Mouse (Mus musculus) hindbrain, embryonic 15.5 days (tissue): ENCODE measurements at regions not wholly inside any gene's neighbourhood (a gene's known extent, or its start where the extent isn't known, plus 50 kb on each side); places are given as distances from the start of the nearest gene placed in this dataset.

Source experiments
- ATAC-seq: fragments of 200-750 bp; cut with Nextera tagmentation; 2 replicates; pipeline ENCODE4 v1.8.0; 2017; ENCODE audit warnings: low read depth, moderate number of reproducible peaks, moderate TSS enrichment; ENCODE audit not compliant: low FRiP score
- H3K27ac ChIP-seq: fragments of 300-500 bp; sonication (generic); replicated peaks from 2 replicates; pipeline ENCODE4 v1.5.1; 2015; ENCODE audit warnings: mild to moderate bottlenecking, inconsistent platforms
- H3K27me3 ChIP-seq: fragments of 300-500 bp; sonication (generic); 2 replicates; pipeline ENCODE4 v1.6.1; 2015; ENCODE audit warnings: control low read depth, inconsistent platforms
- H3K36me3 ChIP-seq: fragments of 300-500 bp; sonication (generic); 2 replicates; pipeline ENCODE4 v1.6.1; 2015; ENCODE audit warnings: control low read depth, inconsistent platforms
- H3K4me1 ChIP-seq: fragments of 300-500 bp; sonication (generic); replicated peaks from 2 replicates; pipeline ENCODE4 v1.6.1; 2015; ENCODE audit warnings: control low read depth, inconsistent platforms
- H3K4me2 ChIP-seq: fragments of 300-500 bp; sonication (generic); 2 replicates; pipeline ENCODE4 v1.6.1; 2015; ENCODE audit warnings: moderate library complexity, mild to moderate bottlenecking, inconsistent platforms
- H3K4me3 ChIP-seq: fragments of 300-500 bp; sonication (generic); 2 replicates; pipeline ENCODE4 v1.5.1; 2015; ENCODE audit warnings: mild to moderate bottlenecking, inconsistent platforms
- H3K9ac ChIP-seq: fragments of 300-500 bp; sonication (generic); 2 replicates; pipeline ENCODE4 v1.6.1; 2015; ENCODE audit warnings: inconsistent platforms
- H3K9me3 ChIP-seq: fragments of 300-500 bp; sonication (generic); 2 replicates; pipeline ENCODE4 v1.6.1; 2016; ENCODE audit warnings: control low read depth, inconsistent platforms
- WGBS: fragments of 180-500 bp; shearing (Covaris S2); methylation state at CpG from one replicate; pipeline ENCODE4 v1.1.7; 2015; 5-methylcytosine and 5-hydroxymethylcytosine counted together

DNA sequence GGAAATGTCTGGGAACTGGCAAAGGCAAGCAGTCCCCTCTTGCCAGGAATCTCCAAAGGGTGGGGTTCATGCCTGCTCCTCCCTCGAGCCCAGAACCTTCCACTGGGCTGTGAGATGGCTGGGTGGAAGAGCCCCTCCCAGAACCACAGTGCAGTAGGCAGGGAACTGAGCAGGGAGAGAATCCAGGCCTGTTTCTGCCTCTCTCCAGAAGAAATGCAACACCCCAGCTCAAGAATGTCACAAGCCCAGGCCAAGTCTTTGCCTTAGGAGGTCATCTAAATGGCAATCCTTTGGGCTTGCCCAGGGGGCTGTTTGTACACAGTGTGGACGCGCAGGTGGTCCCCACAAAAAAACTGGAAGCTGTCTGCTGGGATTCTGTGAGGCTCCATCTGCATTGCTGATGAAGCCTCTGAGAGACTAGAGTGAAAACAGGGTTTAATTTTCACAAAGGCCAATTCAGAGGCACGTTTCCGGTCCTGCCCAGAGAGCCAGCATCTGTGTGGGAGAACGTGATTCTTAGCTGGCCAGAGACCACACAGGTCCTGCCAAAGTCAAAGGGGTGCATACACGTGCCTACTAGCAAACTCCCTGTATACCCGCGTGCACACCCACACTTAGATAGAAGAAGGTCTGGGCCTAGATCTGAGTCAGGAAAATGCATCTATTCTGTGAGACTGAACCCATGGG lies 129.0 kb downstream of the Hmg20a start:
- H3K4me3 ChIP-seq: no peak overlapping the region
- H3K4me2 ChIP-seq: no peak overlapping the region
- H3K27ac ChIP-seq: 0 out of 2 replicates have a peak overlapping the region, but pooled peaks have one; percentile 26
- no peak overlapping the region for H3K9ac ChIP-seq
- H3K27me3 ChIP-seq: no peaks in the 10 kb centered on the region
- H3K9me3 ChIP-seq: no peaks in the 10 kb centered on the region
- WGBS: 42% methylated on average over 9 of the region's 9 CpGs
- no peak for ATAC-seq
- peaks cover 14% of the 10 kb centered on the region for H3K4me1 ChIP-seq
- no peaks in the 10 kb centered on the region for H3K36me3 ChIP-seq

DNA sequence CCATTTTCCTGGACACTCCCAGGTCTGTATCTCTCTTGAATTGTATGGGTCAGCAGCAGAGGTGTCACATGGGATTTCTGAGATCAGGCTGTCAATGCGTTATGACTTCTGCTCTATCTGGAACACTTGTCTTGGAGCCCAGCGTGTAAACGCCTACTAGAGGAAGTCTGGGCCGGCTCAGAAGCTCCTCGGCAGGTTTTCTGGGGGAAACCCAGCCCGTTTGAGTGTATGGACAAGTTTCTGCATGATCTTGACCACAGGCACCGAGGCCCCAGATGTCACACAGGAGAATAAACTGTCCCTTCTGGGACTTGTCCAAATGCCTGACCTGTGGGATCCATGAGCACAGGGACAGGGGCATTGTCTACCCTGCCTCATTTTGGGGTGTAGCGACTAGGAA lies 131.4 kb downstream of the Hmg20a start:
- Histone ChIP-seq H3K9me3 (no peaks in the 10 kb centered on the region), H3K36me3 (no peaks in the 10 kb centered on the region), H3K27me3 (no peaks in the 10 kb centered on the region), H3K4me2 (no peak overlapping the region), H3K4me3 (no peak overlapping the region), H3K4me1 (peaks cover 32% of the 10 kb centered on the region), H3K9ac (no peak overlapping the region), H3K27ac (no peak overlapping the region)
- ATAC-seq: no peak
- WGBS: 82% methylated on average over 8 of the region's 8 CpGs

DNA sequence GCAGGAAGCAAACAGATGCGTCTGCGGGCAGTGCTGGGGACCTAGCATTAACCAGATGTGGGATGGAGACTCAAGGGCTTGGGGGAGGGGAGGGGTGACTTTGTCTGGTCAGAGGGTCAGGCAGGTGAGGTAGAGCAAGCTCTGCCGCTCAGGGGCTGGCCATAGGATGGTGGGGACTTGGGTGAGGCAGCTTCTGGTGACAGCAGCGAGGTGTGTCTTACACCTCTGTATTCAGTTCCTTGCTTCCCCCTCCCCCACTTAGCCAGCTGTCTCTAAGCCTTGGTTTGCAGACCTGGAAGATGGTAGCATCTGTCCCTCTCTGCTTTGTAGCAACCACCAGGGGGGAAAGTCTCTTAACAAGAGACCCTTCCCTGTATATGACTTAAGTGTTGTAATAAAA lies 131.8 kb downstream of the Hmg20a start:
- H3K4me1 ChIP-seq: peaks cover 32% of the 10 kb centered on the region
- no peaks in the 10 kb centered on the region for H3K27me3 ChIP-seq
- H3K4me3 ChIP-seq: no peak overlapping the region
- no peak overlapping the region for H3K9ac ChIP-seq
- H3K4me2 ChIP-seq: no peak overlapping the region
- no peaks in the 10 kb centered on the region for H3K9me3 ChIP-seq
- H3K36me3 ChIP-seq: no peaks in the 10 kb centered on the region
- ATAC-seq: no peak
- H3K27ac ChIP-seq: no peak overlapping the region
- 57% methylated on average over 4 of the region's 4 CpGs for WGBS

DNA sequence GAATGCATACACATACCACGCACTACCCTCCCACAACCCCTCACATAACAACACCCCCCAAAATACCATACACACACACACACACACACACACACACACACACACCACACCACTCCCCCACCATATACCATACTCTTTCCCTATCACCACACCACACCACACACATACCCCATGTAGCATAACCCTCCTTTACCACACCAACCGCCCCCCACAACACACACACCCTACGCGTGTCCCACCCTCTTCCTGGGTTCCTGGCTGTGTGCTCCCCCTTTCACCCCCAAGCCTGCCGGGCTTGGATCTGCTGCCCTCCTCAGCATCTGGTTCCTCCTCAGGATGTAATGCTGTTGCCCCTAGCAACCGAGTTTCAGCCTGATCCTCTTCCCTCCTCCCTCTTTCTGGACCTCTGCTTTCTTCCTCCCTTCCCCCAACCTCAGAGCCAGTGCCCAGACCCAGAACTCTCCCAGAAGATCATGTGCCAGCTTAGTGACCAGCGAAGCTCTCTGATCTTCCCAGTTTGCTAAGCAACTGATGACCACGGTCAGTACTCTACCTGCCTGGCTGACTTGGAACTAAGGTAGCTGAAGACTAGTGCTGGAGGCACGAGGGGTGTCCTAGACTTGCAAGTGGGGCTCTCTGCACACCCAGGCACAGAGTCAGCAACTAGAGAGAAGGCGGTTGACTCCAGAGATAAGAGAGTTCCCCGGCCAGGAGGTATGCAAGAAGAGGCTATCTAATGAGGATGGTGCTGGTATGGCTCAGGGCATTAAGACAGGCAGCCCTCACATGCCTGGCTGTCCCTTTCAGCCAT lies 133.2 kb downstream of the Hmg20a start:
- Histone ChIP-seq H3K27ac (peak overlapping the region; percentile 65), H3K36me3 (no peaks in the 10 kb centered on the region), H3K4me3 (no peak overlapping the region), H3K9me3 (no peaks in the 10 kb centered on the region), H3K27me3 (no peaks in the 10 kb centered on the region), H3K4me1 (peaks cover 32% of the 10 kb centered on the region), H3K4me2 (0 out of 2 replicates have a peak overlapping the region, but pooled peaks have one; percentile 11), H3K9ac (no peak overlapping the region)
- WGBS: 49% methylated on average over 11 of the region's 11 CpGs
- ATAC-seq: peak; percentile 57

DNA sequence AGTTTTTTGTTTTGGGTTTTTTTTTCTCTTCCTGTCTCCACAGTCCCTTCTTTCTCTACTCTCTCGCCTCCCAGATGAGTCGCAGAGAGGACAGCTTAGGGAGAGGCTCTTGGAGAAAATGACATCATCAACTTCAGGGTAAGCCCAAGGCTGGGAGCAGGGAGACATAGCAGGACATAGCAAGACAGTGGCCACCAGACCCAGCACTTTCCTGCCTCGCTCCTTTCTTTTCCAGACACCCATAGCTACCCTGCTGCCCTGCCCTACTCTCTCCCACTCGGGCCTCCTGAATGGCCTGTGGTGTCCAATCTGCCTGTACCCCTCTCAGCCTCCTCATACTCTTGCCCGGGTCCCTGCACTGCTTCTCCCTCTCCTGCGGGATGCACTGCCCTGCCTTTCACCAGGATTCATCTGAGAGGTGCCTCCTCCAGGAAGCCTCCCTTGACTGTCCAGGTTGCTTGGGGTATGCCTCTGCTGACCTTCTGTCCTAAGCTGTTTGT lies 133.8 kb downstream of the Hmg20a start:
- WGBS: 68% methylated on average over 6 of the region's 6 CpGs
- H3K4me1 ChIP-seq: peaks cover 36% of the 10 kb centered on the region
- H3K9me3 ChIP-seq: no peaks in the 10 kb centered on the region
- no peak for ATAC-seq
- no peak overlapping the region for H3K4me2 ChIP-seq
- no peaks in the 10 kb centered on the region for H3K36me3 ChIP-seq
- no peaks in the 10 kb centered on the region for H3K27me3 ChIP-seq
- no peak overlapping the region for H3K4me3 ChIP-seq
- H3K9ac ChIP-seq: no peak overlapping the region
- H3K27ac ChIP-seq: peak overlapping the region; percentile 65; the same call in 1 of the 2 replicates

DNA sequence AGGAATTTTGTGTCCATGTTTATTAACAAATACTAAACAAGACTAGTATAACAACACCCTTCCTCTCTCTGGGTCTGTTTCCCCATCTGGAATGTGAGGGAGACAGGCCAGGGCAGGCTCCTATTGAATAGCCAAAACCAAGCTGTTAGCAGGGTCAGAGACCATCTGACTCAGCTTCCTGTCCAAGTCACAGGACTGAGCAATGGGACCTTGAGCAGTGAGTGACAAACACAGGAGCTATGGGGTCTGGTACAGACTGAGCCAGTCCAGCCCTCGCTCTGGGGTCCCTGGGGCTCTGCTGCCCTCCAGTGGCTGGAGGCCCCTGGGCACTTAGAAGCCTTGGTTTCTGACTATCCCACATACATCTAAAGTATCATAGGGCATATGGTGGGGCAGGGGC lies 134.4 kb downstream of the Hmg20a start:
- Histone ChIP-seq H3K27me3 (no peaks in the 10 kb centered on the region), H3K9ac (no peak overlapping the region), H3K27ac (no peak overlapping the region), H3K4me3 (no peak overlapping the region), H3K36me3 (no peaks in the 10 kb centered on the region), H3K4me2 (no peak overlapping the region), H3K4me1 (peaks cover 37% of the 10 kb centered on the region), H3K9me3 (no peaks in the 10 kb centered on the region)
- WGBS: 18% methylated on average over 1 of the region's 1 CpGs
- peak; percentile 49 for ATAC-seq

DNA sequence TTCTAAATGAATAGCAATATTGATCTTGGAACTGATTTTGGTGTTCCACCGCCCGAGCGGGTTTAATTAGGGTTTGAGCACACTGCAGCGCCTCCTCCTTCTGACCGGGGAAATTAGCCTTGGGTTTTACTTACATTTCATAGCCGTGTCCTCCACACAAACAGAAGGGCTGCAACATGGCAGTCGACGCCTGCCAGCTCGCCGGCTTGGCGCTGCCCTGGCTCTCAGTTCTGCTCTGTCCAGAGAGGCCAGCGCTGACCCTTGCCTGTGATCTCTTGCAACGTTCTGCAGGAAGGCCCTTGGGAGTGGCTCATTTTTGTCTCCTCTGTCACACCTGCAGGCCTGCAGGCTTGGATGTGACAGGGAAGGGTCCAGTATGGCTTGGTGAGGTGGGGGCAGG lies 135.2 kb downstream of the Hmg20a start:
- H3K4me2 ChIP-seq: no peak overlapping the region
- peak; percentile 15; the same call in 1 of the 2 replicates for ATAC-seq
- no peaks in the 10 kb centered on the region for H3K36me3 ChIP-seq
- no peak overlapping the region for H3K4me3 ChIP-seq
- WGBS: 48% methylated on average over 13 of the region's 13 CpGs
- no peaks in the 10 kb centered on the region for H3K27me3 ChIP-seq
- no peaks in the 10 kb centered on the region for H3K9me3 ChIP-seq
- peaks cover 37% of the 10 kb centered on the region for H3K4me1 ChIP-seq
- H3K9ac ChIP-seq: no peak overlapping the region
- H3K27ac ChIP-seq: peak overlapping the region; percentile 77

DNA sequence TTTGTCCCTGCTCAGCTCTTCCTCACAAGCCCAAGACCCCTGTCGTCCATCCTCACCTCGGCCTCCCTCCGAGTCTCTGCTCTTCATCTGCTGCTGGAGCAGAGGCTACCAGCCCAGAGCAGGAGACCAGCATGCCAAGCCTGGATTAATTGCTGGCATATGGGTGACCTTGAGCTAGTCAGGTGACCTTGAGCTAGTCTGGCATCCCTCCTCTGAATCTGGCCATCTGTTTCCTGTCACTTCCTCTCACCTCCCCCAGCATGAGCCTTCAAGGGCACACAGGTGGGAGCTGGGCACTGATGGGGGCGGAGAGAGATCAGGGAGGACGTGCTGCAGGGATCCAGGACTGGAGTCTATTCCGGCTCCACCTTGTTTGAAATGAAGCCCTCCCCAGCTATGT lies 135.7 kb downstream of the Hmg20a start:
- no peak overlapping the region for H3K4me3 ChIP-seq
- WGBS: 49% methylated on average over 6 of the region's 6 CpGs
- peaks cover 37% of the 10 kb centered on the region for H3K4me1 ChIP-seq
- H3K9me3 ChIP-seq: no peaks in the 10 kb centered on the region
- H3K27me3 ChIP-seq: no peaks in the 10 kb centered on the region
- peak; percentile 39; the same call in 1 of the 2 replicates for ATAC-seq
- H3K27ac ChIP-seq: peak overlapping the region; percentile 77
- H3K4me2 ChIP-seq: no peak overlapping the region
- H3K36me3 ChIP-seq: no peaks in the 10 kb centered on the region
- no peak overlapping the region for H3K9ac ChIP-seq

DNA sequence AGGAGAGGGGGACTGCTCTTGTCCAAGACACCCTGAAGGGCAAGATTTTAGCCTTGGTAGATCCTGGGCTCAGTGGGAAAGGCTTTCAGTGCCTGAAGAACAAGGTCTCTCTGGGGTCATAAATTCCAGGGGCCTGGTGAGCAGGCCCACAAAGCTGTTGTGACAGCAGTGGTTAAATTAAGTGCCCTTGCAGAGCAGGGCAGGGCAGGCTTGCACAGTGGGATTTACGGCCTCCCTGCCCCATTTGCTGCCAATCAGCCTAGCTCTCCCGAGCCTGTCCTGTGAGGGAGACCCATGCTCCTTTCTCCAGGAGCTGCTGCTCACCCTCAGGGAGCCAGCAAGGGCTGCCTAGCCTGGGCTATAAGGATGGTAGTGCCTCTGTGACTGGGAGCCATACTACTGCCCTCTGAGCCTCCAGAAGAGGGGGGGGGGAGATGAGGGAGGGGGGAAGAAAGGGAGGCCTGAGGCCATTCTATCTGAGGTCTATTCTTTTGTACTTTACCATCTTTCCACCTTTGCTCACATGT lies 141.3 kb downstream of the Hmg20a start:
- Histone ChIP-seq H3K27me3 (no peaks in the 10 kb centered on the region), H3K36me3 (no peaks in the 10 kb centered on the region), H3K9me3 (no peaks in the 10 kb centered on the region), H3K9ac (no peak overlapping the region), H3K4me1 (peaks cover 19% of the 10 kb centered on the region), H3K4me2 (no peak overlapping the region), H3K4me3 (no peak overlapping the region), H3K27ac (no peak overlapping the region)
- no peak for ATAC-seq
- WGBS: 22% methylated on average over 2 of the region's 2 CpGs

DNA sequence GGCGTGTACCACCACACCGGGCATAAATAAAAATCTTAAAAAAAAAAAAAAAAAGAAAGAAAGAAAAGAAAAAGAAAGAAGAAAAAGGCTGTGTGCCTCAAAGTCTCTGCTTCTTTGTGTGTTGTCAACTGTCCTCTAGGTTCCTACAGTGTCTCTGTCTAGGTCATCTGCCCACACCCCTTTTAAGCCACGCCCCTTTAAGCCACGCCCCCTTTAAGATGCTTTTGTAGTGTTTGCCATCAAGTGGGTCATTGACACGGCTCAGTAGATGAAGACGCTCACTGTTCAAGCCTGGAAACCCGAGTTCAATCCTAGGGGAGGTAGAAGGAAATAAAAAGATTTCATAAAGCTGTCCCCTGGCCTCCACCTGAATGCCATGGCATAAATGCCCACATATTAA lies 144.0 kb downstream of the Hmg20a start:
- 62% methylated on average over 7 of the region's 7 CpGs for WGBS
- Histone ChIP-seq H3K36me3 (no peaks in the 10 kb centered on the region), H3K4me1 (peaks cover 14% of the 10 kb centered on the region), H3K27me3 (no peaks in the 10 kb centered on the region), H3K4me2 (no peak overlapping the region), H3K4me3 (no peak overlapping the region), H3K9ac (no peak overlapping the region), H3K27ac (no peak overlapping the region), H3K9me3 (no peaks in the 10 kb centered on the region)
- ATAC-seq: no peak

DNA sequence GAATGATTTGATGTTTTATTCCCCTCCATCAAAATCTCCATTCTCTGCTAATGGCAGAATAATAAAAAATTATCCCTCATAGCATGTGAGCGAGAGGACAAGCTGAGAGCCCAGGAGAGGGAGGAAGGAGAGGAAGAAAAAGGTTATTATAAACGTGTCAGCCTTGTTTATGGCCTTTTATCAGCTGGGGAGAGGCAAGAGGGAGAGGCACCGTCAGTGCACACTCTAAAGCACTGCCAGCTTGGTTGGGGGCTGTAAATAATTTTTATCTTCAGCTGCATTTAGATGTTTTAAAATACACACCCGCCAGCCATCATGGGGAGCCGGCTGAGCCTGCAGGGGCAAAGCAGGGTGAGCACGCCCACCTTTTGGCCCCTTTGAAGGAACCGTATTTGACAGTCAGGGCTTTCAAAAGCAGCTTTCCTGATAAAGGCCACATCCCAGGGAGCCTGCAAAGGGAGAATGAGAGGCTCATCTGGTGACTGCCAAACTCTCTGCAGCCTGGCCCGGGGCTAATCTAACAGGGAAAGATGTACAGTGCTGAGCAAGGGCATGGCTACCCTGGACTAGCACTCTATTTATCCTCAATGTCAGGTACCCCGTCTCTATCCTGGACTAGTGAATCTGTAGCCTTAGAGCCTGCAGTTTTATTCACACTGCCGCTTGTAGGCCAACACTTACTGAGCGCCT lies 145.8 kb downstream of the Hmg20a start:
- Histone ChIP-seq H3K27ac (peak overlapping the region; percentile 25; the same call in 1 of the 2 replicates), H3K4me1 (peaks cover 14% of the 10 kb centered on the region), H3K4me3 (no peak overlapping the region), H3K9ac (no peak overlapping the region), H3K36me3 (no peaks in the 10 kb centered on the region), H3K9me3 (no peaks in the 10 kb centered on the region), H3K4me2 (no peak overlapping the region), H3K27me3 (no peaks in the 10 kb centered on the region)
- whole genome bisulfite sequencing: 19% methylated on average over 11 of the region's 11 CpGs
- peak; percentile 51; the same call in 1 of the 2 replicates for ATAC-seq
